Mouse (Mus musculus) mouse embryonic stem cell (cell line): ENCODE results near the gene Mfsd12.

Experiments
- in situ Hi-C, 2 experiments: fragments of 300-500 bp; cut with MboI; formaldehyde crosslinking; loops; 1 replicate in 1 of 2; 3 replicates in 1 of 2; pipeline ENCODE4 v1.14.3; 2019 to 2020; ENCODE audit warnings: low sequenced_read_pairs in 2 of 2, low pct_unique_long_range_greater_than_20kb in 1 of 2, mixed read lengths in 1 of 2; ENCODE audit not compliant: unreplicated experiment in 1 of 2

Mfsd12 gene

DNA sequence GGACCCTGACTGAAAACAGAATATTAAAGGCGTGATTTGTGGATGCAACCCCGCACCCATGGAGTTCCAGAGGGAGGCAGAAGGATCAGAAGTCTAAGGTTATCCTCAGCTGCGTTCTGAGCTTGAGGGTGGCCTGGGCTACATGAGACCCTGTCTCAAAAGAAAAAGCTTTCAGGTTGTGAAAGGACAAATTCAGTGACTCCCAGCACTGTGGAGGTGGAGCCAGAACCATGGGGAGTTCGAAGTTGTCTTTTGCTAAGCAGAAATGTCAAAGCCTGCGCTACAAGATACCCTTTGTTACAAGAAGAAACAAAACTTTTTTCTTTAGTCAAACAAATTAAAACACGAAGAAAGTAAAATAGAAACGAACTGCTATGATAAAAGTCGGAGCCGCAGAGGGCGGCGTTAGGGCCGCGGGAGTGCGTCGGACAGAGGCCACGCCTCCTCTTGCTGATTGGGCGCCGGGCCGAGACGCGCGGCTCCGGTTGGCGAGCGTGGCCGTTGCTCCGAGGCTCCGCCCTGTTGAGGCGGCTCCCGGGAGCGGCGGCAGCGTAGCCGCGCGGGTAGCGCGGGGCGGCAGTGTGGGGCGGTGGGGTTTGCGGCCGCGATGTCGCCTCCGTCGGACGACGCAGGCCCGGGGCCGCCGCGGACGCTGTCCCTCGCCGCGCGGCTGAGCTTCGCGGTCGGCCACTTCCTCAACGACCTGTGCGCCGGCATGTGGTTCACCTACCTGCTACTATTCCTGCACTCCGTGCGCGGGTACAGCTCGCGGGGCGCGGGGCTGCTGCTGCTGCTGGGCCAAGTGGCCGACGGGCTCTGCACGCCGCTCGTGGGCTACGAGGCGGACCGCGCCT, at the start of gene Mfsd12:
TSS of gene Mfsd12 (plus strand) at position 501 of the 854 bp plus-strand sequence.
- in situ Hi-C loops: no loop called here

DNA sequence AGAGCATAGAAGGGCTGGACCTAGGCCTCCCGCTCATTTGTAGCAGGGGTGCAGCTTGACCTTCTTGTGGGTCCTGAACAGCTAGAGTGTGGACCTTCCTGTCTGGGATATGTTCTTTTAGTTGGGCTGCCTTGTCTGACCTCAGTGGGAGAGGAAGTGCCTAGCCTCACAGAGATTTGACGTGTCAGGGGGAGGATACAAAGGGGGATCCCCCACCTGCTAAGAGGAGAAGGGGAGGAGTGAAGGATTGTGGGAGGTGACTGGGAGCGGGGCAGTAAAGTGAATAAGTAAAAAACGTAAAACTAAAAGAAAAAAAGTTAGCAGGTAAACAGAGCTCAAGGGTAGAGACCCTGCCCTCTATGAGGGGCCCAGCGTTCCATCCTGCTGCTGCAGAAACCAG, 47.7 kb upstream of the Mfsd12 start:
- in situ Hi-C loops: no loop called here

DNA sequence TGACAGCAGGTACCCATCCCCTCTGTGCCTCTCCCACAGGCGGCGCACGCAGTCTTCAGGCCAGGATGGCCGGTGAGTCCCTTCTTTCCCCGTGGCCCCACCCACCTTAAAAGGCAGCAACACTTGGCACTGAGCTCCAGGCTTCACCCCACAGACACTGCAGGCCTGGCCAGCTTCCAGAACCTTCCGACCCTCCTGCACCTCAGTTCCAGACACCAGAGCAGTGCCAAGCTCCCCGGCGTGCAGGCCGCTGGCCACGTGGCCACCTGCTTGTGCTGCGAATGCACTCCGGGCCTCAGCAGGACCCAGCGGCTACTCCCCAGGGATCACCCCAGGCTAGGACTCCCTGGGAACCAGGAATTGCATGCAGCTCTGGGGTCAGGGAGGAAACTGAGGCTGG, 43.7 kb upstream of the Mfsd12 start:
- in situ Hi-C loops: no loop called here

DNA sequence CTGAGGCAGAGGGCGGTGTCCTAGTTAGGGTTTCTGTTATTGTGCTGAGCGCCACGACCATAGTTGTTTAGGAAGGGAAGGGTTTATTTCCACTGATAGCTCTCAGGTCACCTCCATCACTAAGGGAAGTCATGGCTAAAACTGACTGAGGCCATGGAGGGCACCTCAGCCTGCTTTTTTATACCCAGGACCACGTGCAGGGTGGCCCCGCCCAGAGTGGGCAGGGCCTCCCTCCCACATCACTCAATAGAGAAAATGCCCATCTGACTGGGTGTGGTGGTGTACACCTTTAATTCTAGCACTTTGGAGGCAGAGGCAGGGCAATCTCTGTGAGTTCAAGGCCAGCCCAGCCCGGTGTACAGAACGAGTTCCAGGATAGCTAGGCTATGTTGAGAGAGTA, 43.1 kb upstream of the Mfsd12 start:
- in situ Hi-C loops: no loop called here

DNA sequence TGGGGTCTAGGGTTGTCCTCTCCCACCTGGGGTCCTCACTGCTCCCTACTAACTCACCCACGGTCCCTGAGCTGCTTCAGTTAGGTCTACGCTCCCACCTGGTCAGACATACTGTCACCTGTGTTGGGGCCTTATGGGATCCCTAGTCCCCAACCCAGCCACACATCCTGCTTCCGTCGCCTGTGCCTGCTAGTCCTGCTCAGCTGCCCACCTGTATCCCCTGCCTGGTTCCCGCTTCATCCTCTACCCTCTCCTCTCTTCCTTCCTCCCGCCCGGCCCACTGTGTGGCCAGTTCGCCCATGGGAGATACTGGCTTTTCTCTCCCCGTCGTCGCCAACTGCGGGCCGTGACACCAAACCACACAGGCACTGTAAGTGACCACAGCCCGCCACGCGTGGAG, 41.7 kb upstream of the Mfsd12 start:
- in situ Hi-C loops: no loop called here

DNA sequence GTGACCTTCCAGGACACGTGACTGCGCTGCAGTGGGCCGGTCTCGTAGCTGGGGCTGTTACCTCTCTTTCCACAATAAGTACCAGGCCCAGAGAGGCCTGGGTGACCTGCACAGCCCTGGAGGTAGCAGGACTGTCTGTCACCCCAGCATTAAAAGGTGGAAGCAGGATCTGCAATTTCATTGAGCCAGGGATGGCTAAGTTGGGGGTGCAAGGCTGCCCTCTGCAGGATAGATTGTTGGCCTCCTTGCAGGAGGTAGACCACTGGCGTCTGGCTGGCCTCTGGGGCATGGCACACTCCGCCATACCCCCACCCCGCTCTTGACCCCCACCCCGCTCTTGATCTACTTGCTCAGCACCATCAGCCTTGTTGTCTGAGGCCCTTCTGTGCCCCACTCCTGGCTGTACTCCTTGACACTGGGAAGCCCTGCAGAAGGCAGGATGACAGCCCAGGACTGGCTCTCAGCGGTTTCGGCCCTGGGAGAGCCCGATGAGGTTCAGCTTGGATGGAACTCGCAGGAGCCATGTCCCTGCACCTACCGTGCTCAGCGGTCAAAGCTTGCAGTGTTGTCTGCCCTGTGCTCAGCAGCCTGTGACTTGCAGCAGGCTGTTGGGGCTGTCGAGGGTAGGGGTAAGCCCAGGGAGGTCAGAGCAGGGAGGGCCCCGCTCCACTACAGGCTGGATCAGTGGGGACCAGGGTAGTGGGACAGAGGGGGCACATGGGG, 40.8 kb upstream of the Mfsd12 start:
- in situ Hi-C loops: no loop called here

GRCm38 (mm10) chr10:81317273-81317672, 40.0 kb upstream of the Mfsd12 start:
- in situ Hi-C loops: no loop called here

DNA sequence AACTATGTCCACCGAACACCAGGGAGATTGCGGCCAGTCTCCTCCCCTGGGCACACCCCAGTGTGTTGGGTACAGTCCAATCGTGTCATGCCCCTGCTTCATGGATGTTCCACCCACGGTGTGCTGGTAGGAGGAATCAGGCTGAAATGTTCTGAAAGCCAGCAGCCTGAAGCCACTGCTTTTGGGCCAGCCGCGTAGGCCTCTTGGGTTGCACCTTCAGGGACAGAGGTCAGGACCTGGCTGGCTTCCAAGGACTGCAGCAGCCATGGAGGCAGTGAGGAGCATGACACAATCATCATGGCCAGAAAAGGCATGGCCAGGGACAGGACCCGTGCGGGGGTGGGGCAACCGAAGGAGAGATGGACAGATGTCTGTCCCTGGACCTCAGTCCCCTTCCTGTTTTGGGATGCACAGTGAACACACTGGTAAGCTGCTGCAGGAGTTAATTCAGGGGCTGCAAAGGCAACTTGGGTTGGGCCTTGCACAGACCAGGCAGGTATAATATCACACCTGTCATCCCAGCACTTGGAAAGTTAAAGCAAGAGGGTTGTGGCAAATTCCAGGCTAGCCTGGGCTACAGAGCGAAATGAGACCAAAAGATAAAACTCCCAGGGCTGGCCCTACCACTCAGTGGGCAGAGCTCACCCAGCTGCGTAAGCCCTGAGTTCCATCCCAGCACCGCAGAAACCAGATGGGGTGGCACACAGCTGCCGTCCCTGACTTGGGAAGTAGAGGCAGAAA, 38.5 kb upstream of the Mfsd12 start:
- in situ Hi-C loops: no loop called here

DNA sequence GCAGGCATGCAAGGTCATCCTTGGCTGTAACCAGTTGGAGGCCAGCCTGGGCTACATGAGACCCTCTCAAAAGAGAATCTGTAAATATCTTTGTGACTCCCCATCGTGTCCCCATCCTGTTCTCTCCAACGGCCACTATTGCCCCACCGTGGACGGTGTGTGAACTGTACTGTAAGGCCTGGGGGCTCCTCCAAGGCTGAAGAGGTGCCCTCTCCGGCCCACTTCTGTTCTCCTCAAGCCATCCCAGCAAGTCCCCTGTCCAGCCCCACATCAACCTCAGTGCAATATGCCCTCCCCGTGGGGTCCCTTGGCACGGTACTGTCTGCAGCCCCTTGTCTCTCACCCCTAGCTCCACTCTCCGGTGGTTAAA, 38.0 kb upstream of the Mfsd12 start:
- in situ Hi-C loops: no loop called here

- in situ Hi-C loops: no loop called here
Observed at GRCm38 (mm10) chr10:81319741-81320549, 37.3 kb upstream of the Mfsd12 start.

- in situ Hi-C loops: no loop called here
Observed at GRCm38 (mm10) chr10:81320550-81321347, 36.5 kb upstream of the Mfsd12 start, which contains the start of gene Cactin. Gene Cactin (plus strand): TSS chr10:81321103.

GRCm38 (mm10) chr10:81321436-81321835, 35.9 kb upstream of the Mfsd12 start:
- in situ Hi-C loops: no loop called here

GRCm38 (mm10) chr10:81322444-81322843, 34.8 kb upstream of the Mfsd12 start:
- in situ Hi-C loops: no loop called here

DNA sequence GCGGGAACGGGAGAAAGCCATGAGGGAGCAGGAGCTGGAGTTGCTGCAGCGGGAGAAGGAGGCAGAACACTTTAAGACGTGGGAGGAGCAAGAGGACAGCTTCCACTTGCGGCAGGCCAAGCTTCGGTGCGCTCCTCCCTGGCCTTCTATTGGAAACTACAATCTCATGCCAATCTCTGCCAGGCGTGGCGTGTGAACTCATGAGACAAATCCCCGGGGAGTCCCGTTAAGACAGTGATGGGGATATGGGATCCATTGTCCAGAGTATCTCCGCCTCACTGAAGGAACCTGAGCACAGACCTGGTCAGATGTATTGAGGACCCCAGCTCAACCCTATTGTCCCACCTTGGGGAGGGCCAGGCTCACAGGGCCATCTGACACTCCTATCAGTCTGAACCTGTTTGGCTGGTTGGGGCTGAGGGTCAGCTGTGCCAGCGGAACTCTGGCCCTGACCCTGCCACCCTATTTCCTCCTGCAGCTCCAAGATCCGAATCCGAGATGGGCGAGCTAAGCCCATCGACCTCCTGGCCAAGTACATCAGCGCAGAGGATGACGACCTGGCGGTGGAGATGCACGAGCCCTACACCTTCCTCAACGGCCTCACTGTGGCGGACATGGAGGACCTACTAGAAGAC, 34.0 kb upstream of the Mfsd12 start:
- in situ Hi-C loops: no loop called here

DNA sequence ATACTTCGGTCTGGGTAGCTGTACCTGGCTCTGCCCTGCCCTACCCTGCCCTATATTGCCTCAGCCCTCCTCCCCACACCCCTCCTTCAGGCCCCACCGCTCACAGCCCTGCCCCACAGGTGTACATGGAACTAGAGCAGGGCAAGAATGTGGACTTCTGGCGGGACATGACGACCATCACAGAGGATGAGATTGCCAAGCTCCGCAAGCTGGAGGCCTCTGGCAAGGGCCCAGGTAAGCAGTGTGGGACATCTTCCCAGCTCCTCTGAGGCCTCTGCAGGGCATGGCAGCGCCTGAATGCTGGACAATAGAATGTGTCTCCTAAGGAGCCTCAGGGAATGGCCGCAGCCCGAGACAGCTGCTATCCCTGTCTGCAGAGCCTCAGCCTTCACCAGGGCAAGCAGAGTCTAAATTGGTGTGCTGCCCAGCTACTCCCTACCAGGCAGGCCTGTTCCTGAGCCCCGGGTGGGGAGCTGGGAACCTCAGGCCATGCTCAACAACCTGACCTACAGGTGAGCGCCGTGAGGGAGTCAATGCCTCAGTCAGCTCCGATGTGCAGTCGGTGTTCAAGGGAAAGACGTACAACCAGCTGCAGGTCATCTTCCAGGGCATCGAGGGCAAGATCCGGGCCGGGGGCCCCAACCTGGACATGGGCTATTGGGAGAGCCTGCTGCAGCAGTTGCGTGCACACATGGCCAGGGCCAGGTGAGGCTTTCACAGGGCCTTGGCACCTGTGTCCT, 33.3 kb upstream of the Mfsd12 start:
- in situ Hi-C loops: no loop called here

GRCm38 (mm10) chr10:81325176-81325575, 32.1 kb upstream of the Mfsd12 start:
- in situ Hi-C loops: no loop called here

- in situ Hi-C loops: no loop called here
Observed at GRCm38 (mm10) chr10:81325781-81326180, 31.5 kb upstream of the Mfsd12 start.
